Mouse (Mus musculus): Measurements from ENCODE around the gene Clgn.

DNA sequence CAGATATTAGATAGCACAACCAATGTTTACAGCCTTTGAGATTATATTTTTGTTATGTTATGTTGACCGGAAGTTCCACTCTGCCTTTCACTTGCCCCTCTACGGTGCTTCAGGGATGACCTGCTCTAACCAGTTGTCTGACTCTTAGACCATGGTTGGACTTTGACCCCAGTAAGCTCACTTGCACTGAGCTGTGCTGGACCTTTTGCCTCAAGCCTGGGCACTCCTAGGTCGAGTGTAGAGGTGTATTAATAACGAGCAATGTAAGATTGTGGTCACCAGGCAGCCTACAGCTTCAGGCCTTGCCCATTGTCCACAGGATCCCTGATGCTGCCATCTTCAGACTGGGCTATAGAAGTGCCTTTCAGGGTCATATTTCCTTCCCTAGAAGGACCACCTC, 8.1 kb downstream of the Clgn start:
- TF ChIP-seq CHD2 (IDR thresholded peaks at IDR 0.05; ENCODE audit: low read length), result no peak
- TF ChIP-seq GABPA (IDR thresholded peaks at IDR 0.05; ENCODE audit: insufficient replicate concordance, low read depth, low read length), result no peak
- no peak for TF ChIP-seq CTCF (conservative IDR thresholded peaks at IDR 0.05 in 1 of 2, IDR thresholded peaks at IDR 0.05 in 1 of 2; ENCODE audit: low read depth in 2 of 2, low read length in 2 of 2)
- TF ChIP-seq KAT2A (IDR thresholded peaks at IDR 0.05; ENCODE audit: insufficient replicate concordance, low read length), result no peak
- no peak for TF ChIP-seq BHLHE40 (IDR thresholded peaks at IDR 0.05; ENCODE audit: low read depth, low read length)

Measured in CH12.LX (cell line).